Mouse (Mus musculus) forebrain, embryonic 14.5 days (tissue): ENCODE data around the gene Gm28308. TPM values are rescaled to one million over a fixed set of nuclear protein-coding genes. Genes with fewer than 3 reads are reported as not detected.

ENCODE experiments used
- ATAC-seq: fragments of 200-750 bp; cut with Nextera tagmentation; 2 replicates; pipeline ENCODE4 v1.8.0; 2017; ENCODE audit warnings: mild to moderate bottlenecking, moderate library complexity
- DNase-seq: peaks from one replicate; pipeline ENCODE4 v3.0.0-alpha.2; 2015; ENCODE audit warnings: low spot score
- H3K27ac ChIP-seq: fragments of 300-500 bp; sonication (generic); 2 replicates; pipeline ENCODE4 v1.5.1; 2014; ENCODE audit warnings: low read depth, mild to moderate bottlenecking, control low read depth, low read length, moderate library complexity
- H3K27me3 ChIP-seq: fragments of 300-500 bp; sonication (generic); replicated peaks from 2 replicates; pipeline ENCODE4 v1.6.1; 2014; ENCODE audit warnings: low read length, control low read depth, mixed read lengths; ENCODE audit not compliant: control insufficient read depth, insufficient read depth
- H3K36me3 ChIP-seq: fragments of 300-500 bp; sonication (generic); 2 replicates; pipeline ENCODE4 v1.6.1; 2014; ENCODE audit warnings: low read length, control low read depth; ENCODE audit not compliant: control insufficient read depth, insufficient read depth
- H3K4me1 ChIP-seq: fragments of 300-500 bp; sonication (generic); 2 replicates; pipeline ENCODE4 v1.6.1; 2014; ENCODE audit warnings: antibody characterized with exemption, low read length, control low read depth; ENCODE audit not compliant: control insufficient read depth, insufficient read depth
- H3K4me2 ChIP-seq: fragments of 300-500 bp; sonication (generic); 2 replicates; pipeline ENCODE4 v1.6.1; 2014; ENCODE audit warnings: mild to moderate bottlenecking, control low read depth, low read length
- H3K4me3 ChIP-seq: fragments of 300-500 bp; sonication (generic); 2 replicates; pipeline ENCODE4 v1.5.1; 2014; ENCODE audit warnings: low read depth, low read length, control low read depth
- H3K9ac ChIP-seq: fragments of 300-500 bp; sonication (generic); 2 replicates; pipeline ENCODE4 v1.6.1; 2014; ENCODE audit warnings: mild to moderate bottlenecking, low read length, control low read depth, moderate library complexity
- H3K9me3 ChIP-seq: fragments of 300-500 bp; sonication (generic); replicated peaks from 2 replicates; pipeline ENCODE4 v1.6.1; 2016; ENCODE audit warnings: low read length, control low read depth, mixed read lengths; ENCODE audit not compliant: control insufficient read depth
- WGBS: fragments of 180-500 bp; shearing (Covaris S2); extraction: QIAGEN DNeasy Blood & Tissue Kit; methylation state at CpG from one replicate; pipeline ENCODE4 v1.1.7; 2014; 5-methylcytosine and 5-hydroxymethylcytosine counted together
- polyA plus RNA-seq: library from polyadenylated mRNA; unstranded; fragments of >200 nt; fragmentation: Nextera tagmentation; extraction: Ambion mirVana; gene quantifications from 2 replicates; pipeline ENCODE4 v1.2.1, GENCODE M21; 2014

Gm28308 gene
- polyA plus RNA-seq, 1 experiment from 2014 or later = not detected

DNA sequence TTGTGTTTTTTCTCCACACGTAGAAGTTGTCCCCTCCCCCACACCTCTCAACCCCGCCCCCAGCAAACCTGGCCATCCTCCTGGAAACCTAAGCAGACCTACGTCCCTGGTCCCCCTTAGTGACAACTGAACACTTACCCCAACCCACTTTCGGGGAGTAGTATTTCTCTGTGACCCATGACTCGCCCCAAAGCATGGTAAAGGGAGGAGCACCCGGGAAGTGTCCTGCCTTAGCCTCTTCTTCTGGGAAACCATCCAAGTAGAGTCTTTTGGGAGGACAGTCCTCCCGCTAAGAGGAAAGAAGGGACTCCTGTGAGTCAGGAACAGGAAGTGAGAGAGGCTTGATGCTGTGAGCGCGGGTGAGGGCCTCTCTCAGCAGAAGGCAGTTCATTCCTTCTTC lies 53.2 kb downstream of the Gm28308 start:
- Histone ChIP-seq H3K27ac (no peak overlapping the region), H3K36me3 (no peaks in the 10 kb centered on the region), H3K4me3 (no peak overlapping the region), H3K27me3 (peaks cover 95% of the 10 kb centered on the region), H3K9me3 (no peaks in the 10 kb centered on the region), H3K4me1 (peaks cover 8% of the 10 kb centered on the region; the same call in 1 of the 2 replicates), H3K4me2 (no peak overlapping the region), H3K9ac (no peak overlapping the region)
- ATAC-seq = no peak
- no peak for DNase-seq
- WGBS = 3% methylated on average over 7 of the region's 9 CpGs

DNA sequence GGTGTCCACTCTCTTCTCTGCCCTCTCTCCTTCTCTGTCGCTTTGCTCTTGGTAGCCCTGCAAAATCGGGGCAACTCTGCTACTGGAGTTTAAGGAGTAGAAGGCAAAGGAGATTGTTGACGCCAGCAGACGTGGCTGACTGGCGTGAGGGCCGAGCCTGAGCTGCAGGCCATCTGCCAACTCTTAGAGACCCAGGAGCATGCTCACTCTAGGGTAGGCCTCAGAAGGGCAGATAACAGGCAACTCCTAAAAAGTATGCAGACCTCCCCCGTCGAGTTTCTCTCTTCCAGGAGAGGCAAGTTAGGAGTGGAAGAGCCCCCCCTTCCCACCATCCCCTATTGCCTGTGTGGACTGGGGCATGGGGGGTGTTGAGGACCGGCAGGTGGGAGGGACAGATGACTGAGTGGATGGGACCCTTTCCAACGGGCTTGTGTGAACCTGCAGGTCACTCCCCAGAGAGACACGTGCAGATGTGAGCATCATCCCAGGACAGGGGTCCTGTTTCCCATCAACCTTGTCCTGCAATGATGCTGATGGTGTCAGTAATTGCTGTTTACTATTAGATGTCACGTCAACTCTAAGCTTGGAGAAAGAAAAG lies 53.9 kb downstream of the Gm28308 start:
- H3K27ac ChIP-seq = no peak overlapping the region
- no peaks in the 10 kb centered on the region for H3K36me3 ChIP-seq
- H3K9me3 ChIP-seq = no peaks in the 10 kb centered on the region
- WGBS = 4% methylated on average over 12 of the region's 12 CpGs
- peak overlapping the region; percentile 93 for H3K4me2 ChIP-seq
- ATAC-seq (no peak), DNase-seq (no peak)
- H3K27me3 ChIP-seq = peaks cover 95% of the 10 kb centered on the region
- H3K4me3 ChIP-seq = no peak overlapping the region
- no peak overlapping the region for H3K9ac ChIP-seq
- peaks cover 8% of the 10 kb centered on the region; the same call in 1 of the 2 replicates for H3K4me1 ChIP-seq

DNA sequence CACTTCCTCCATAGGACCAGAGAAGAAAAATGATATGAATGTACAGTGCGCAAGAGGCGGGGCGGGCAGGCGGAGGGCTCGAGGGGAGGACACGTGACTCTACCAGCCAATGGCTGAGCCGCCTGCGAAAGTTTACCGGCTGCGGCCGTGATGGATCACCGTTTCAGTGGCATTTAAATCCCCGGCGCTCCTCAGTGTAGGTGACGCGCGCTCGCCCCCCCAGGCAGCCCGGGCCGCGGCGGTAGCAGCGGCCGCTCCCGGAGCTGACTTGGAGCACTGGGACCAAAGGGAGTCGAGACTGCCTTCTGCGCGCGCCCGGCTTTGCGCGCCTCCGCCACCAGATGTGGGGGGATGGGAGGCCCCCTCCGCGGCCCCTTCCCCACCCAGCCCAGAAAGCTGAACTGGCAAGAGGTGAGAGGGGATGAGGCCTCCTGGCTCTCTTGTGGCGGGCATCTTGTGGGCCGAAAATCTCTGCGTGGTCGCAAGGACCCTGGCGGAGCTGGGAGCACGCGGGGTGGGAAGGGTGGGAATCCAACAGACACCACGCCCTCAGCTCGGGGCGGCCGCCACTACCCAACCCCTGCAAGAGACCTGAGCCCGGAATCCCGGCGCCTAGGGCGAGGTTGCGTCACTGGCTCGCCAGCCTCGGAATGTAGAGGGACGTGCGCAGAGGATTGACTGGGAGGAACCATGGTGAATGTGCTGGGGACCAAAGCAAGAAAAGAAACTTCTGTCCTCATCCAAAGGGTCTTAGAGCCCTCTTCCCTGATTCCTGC lies 54.7 kb downstream of the Gm28308 start, which contains the start of gene Hoxa1:
Gene Hoxa1 (minus strand): TSS at position 42 of the 776 bp plus-strand sequence.
- DNase-seq = peak; percentile 62
- peak; percentile 82 for ATAC-seq

DNA sequence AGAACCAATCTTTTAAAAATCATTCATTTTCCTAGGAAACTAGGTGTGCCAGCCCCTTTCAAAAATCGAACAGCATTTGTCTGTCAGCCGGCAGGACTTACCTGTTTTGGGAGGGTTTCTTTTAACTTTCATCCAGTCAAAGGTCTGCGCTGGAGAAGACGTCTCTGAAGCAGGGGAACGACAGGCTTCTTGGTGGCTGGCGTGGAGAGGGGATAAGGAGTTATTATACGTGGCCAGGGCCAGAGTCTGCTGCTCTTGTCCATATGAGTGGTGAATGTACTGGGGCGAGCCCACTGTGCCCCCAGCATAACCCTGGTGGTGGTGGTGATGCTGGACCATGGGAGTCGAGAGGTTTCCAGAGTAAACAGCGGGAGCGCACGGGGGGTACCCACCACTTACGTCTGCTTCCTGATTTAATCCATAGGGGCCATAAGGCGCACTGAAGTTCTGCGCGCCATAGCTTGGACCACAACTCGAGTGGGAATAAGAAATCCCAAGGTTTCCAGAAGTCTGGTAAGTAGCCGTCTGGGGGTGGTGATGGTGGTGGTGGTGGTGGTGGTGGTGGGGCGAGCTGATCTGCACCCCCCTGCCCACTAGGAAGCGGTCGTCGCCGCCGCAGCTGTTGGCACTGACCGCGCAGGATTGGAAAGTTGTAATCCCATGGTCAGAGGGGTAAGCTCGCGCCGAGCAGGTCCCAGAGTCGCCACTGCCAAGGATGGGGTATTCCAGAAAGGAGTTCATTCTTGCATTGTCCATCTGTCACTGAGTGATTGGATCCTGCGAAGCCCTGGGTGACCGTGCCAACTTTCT lies 55.5 kb downstream of the Gm28308 start:
- Histone ChIP-seq H3K4me3 (peak overlapping the region; percentile 44), H3K4me1 (peaks cover 8% of the 10 kb centered on the region; the same call in 1 of the 2 replicates), H3K27ac (no peak overlapping the region), H3K27me3 (peaks cover 96% of the 10 kb centered on the region), H3K36me3 (no peaks in the 10 kb centered on the region), H3K9me3 (no peaks in the 10 kb centered on the region), H3K4me2 (peak overlapping the region; percentile 93), H3K9ac (no peak overlapping the region)
- 2% methylated on average over 32 of the region's 32 CpGs for WGBS
- DNase-seq (no peak), ATAC-seq (no peak)

More for the DNA sequence above, 54.7 kb downstream of the Gm28308 start, which contains the start of gene Hoxa1:
- H3K9me3 ChIP-seq = no peaks in the 10 kb centered on the region
- H3K4me2 ChIP-seq = peak within 1 kb of the TSS; percentile 93
- H3K4me1 ChIP-seq = peaks cover 8% of the 10 kb centered on the region; the same call in 1 of the 2 replicates
- no peak within 1 kb of the TSS; the same call in 1 of the 2 replicates for H3K9ac ChIP-seq
- no peaks in the 10 kb centered on the region for H3K36me3 ChIP-seq
- WGBS = under 1% methylated on average over 55 of the region's 55 CpGs
- peak within 1 kb of the TSS; percentile 44 for H3K4me3 ChIP-seq
- H3K27me3 ChIP-seq = peaks cover 96% of the 10 kb centered on the region
- H3K27ac ChIP-seq = no peak within 1 kb of the TSS

DNA sequence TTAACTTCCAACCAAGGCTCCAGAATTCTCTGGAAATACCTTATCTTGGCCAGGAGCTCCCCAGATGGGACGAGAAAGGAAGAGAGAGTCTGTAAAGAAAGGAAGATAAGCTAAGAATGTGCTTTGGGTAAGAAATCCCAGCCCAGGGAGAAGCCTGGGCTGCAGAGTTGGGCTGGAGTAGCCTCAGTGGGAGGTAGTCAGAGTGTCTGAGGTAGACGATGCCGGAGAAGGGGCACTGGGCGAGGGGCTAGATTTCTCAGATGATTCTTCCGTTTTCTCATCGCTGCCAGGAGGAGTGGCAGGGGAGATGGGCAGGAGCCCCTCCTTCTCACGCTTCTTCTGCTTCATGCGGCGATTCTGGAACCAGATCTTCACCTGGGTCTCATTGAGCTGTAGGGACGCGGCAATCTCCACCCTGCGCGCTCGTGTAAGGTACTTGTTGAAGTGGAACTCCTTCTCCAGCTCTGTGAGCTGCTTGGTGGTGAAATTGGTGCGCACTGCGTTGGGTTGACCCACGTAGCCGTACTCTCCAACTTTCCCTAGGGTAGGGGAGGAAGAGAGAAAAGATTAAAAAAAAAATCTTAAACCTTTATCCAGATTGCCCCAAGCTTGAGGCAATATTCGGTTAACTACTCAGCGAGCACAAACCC lies 56.5 kb downstream of the Gm28308 start:
- H3K4me3 ChIP-seq = no peak overlapping the region
- no peak overlapping the region for H3K9ac ChIP-seq
- H3K36me3 ChIP-seq = no peaks in the 10 kb centered on the region
- DNase-seq (no peak), ATAC-seq (no peak)
- no peak overlapping the region for H3K27ac ChIP-seq
- no peak overlapping the region for H3K4me2 ChIP-seq
- H3K4me1 ChIP-seq = peaks cover 8% of the 10 kb centered on the region; the same call in 1 of the 2 replicates
- H3K27me3 ChIP-seq = peaks cover 96% of the 10 kb centered on the region
- 2% methylated on average over 20 of the region's 20 CpGs for WGBS
- H3K9me3 ChIP-seq = no peaks in the 10 kb centered on the region

DNA sequence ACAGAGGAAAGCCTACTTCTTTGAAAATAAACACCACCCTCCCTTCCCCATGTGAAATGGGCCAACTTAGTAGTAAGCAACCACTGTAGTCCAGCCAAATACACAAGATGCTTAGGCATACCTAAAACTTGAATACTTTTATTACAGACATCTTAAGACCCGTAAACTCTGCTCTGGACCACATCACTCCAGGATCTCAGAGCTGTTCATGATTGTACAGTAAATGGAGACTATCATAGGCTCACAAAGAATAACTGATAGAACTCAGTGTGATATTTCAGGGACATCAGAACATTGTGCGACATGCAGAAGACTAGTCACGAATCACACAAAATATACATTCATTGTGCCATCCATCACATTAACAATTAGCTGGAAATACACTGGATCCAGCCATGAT lies 57.7 kb downstream of the Gm28308 start:
- Histone ChIP-seq H3K9me3 (no peaks in the 10 kb centered on the region), H3K4me3 (no peak overlapping the region), H3K36me3 (no peaks in the 10 kb centered on the region), H3K27ac (no peak overlapping the region), H3K9ac (no peak overlapping the region), H3K4me1 (peaks cover 8% of the 10 kb centered on the region; the same call in 1 of the 2 replicates), H3K27me3 (peaks cover 97% of the 10 kb centered on the region), H3K4me2 (no peak overlapping the region)
- no peak for ATAC-seq
- no peak for DNase-seq
- 34% methylated on average over 3 of the region's 3 CpGs for WGBS

DNA sequence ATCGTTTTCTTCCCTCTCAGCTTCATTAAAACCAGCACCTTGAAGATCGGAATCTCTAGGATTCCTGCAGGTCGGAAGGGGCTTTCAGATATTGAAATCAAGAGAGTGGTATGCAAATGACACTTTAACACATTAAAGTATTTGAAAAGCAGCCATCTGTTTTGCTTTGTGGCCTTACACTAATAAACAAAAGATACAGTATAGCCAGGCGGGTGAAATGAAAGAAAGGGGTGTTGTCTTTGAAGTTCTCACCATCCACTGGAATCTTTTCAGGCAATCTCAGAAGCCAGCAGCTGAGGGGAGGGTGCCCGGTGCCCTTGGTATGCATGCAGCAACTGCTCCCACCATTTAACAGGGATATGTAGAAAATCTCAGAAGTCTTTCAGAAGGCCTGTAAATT lies 59.1 kb downstream of the Gm28308 start:
- Histone ChIP-seq H3K4me2 (no peak overlapping the region), H3K36me3 (no peaks in the 10 kb centered on the region), H3K27me3 (peaks cover 97% of the 10 kb centered on the region), H3K27ac (no peak overlapping the region), H3K9ac (no peak overlapping the region), H3K4me3 (no peak overlapping the region), H3K9me3 (no peaks in the 10 kb centered on the region), H3K4me1 (peaks cover 8% of the 10 kb centered on the region; the same call in 1 of the 2 replicates)
- no peak for ATAC-seq
- WGBS = under 1% methylated on average over 5 of the region's 5 CpGs
- DNase-seq = no peak

DNA sequence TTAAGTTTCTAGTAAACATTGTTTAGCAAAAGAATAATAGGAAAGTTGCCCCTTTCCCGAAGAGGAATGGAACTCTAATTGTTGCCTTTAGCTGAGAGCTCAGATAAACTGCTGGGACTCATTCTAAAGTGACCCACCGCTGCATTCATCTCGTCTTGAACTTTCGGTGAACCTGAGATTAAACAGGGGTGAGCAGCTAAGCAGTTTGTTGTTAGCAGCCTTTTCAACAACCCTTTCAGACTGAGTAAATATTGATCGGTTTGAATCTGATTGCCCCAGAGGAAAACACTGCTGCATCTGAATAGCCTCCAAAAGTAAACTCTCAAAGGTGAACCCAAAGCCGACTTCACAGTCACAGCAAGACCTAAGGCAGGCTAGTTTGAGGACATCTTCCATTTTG lies 59.9 kb downstream of the Gm28308 start:
- Histone ChIP-seq H3K4me2 (no peak overlapping the region), H3K36me3 (no peaks in the 10 kb centered on the region), H3K9ac (no peak overlapping the region), H3K4me3 (no peak overlapping the region), H3K4me1 (peaks cover 4% of the 10 kb centered on the region; the same call in 1 of the 2 replicates), H3K9me3 (no peaks in the 10 kb centered on the region), H3K27ac (no peak overlapping the region), H3K27me3 (peaks cover 95% of the 10 kb centered on the region)
- WGBS = under 1% methylated on average over 6 of the region's 6 CpGs
- no peak for ATAC-seq
- no peak for DNase-seq
